8 mouse cellular contexts compared by ENCODE assay signal in the genomic region with DNA sequence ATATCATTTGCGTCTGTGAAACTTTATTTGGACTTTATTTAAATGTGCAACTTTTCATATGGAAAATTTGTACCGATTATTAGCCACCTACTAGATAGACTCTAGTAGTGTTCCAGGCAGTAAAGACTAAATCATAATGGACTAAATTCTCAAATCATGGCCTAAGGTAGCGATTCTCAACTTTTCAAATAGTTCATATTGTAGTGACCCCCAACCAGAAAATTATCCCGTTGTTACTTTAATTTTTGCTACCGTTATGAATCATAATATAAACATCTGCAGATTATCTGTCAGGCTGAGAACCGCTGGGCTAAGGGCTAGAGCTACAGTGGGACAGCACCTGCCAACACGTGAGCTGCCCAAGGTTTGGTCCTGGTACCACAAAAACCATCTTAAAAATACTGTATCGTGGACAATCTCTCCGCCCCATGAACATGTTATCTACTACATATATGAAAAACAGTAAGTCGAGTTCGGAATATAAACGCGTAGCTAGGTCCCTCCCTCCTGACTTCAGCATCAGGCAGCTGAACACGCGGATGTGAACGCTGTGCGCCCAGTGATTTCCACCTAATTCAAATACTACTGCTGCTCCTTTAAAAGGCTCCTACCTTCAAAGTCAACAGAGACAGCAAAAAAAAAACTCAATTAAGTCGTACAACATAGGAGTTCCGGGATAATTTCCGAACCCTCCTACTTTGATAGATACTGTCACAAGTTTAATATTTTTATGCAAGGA. TPM values are rescaled to one million over a fixed set of nuclear protein-coding genes. Genes with fewer than 3 reads are reported as not detected.
DNase-seq lines count a peak whose midpoint lies in the region; ATAC-seq lines count a peak whose summit lies in the region.

No protein-coding gene starts in this region.

- WGBS in kidney, embryonic 15.5 days = 11% methylated on average over 20 of the region's 20 CpGs
- 13% methylated on average over 20 of the region's 20 CpGs for WGBS in forebrain, embryonic 12.5 days
- 6% methylated on average over 20 of the region's 20 CpGs for WGBS in liver, embryonic 11.5 days
- 10% methylated on average over 20 of the region's 20 CpGs for WGBS in stomach, embryonic 16.5 days

- peak overlapping the region; percentile 70 for H3K9ac ChIP-seq in kidney, embryonic 15.5 days
- H3K9ac ChIP-seq in forebrain, embryonic 12.5 days = peak overlapping the region; percentile 82
- H3K9ac ChIP-seq in liver, embryonic 11.5 days (ENCODE audit: low read depth, low read length) = peak overlapping the region; percentile 88
- H3K9ac ChIP-seq in stomach, embryonic 16.5 days (ENCODE audit: low read length) = peak overlapping the region; percentile 89

- H3K36me3 ChIP-seq in kidney, embryonic 15.5 days = peaks cover 22% of the 10 kb centered on the region
- H3K36me3 ChIP-seq in forebrain, embryonic 12.5 days (replicated peaks) = peaks cover 23% of the 10 kb centered on the region
- H3K36me3 ChIP-seq in liver, embryonic 11.5 days (ENCODE audit: control insufficient read depth, insufficient read depth, low read length) = peaks cover 17% of the 10 kb centered on the region; the same call in 1 of the 2 replicates
- no peaks in the 10 kb centered on the region for H3K36me3 ChIP-seq in stomach, embryonic 16.5 days (ENCODE audit: control insufficient read depth, insufficient read depth, low read length)

- peak overlapping the region; percentile 80 for H3K4me3 ChIP-seq in kidney, embryonic 15.5 days (replicated peaks)
- H3K4me3 ChIP-seq in forebrain, embryonic 12.5 days (replicated peaks) = peak overlapping the region; percentile 93
- H3K4me3 ChIP-seq in liver, embryonic 11.5 days (ENCODE audit: low read depth, low read length) = peak overlapping the region; percentile 89
- H3K4me3 ChIP-seq in stomach, embryonic 16.5 days (replicated peaks; ENCODE audit: low read length) = peak overlapping the region; percentile 94

- H3K4me1 ChIP-seq in kidney, embryonic 15.5 days = peaks cover 20% of the 10 kb centered on the region
- peaks cover 19% of the 10 kb centered on the region for H3K4me1 ChIP-seq in forebrain, embryonic 12.5 days
- H3K4me1 ChIP-seq in liver, embryonic 11.5 days (replicated peaks; ENCODE audit: control insufficient read depth, insufficient read depth, low read length) = peaks cover 4% of the 10 kb centered on the region
- 0 out of 2 replicates have a peak, but pooled peaks cover 11% of the 10 kb centered on the region for H3K4me1 ChIP-seq in stomach, embryonic 16.5 days (ENCODE audit: control insufficient read depth, insufficient read depth, low read length)

- H3K27me3 ChIP-seq in kidney, embryonic 15.5 days = no peaks in the 10 kb centered on the region
- no peaks in the 10 kb centered on the region for H3K27me3 ChIP-seq in forebrain, embryonic 12.5 days
- H3K27me3 ChIP-seq in liver, embryonic 11.5 days (replicated peaks; ENCODE audit: control insufficient read depth, insufficient read depth, low read length) = no peaks in the 10 kb centered on the region
- H3K27me3 ChIP-seq in stomach, embryonic 16.5 days (ENCODE audit: control insufficient read depth, insufficient read depth, low read length) = no peaks in the 10 kb centered on the region

- H3K27ac ChIP-seq in kidney, embryonic 15.5 days = no peak overlapping the region
- no peak overlapping the region for H3K27ac ChIP-seq in forebrain, embryonic 12.5 days
- H3K27ac ChIP-seq in liver, embryonic 11.5 days (ENCODE audit: low read depth, low read length) = no peak overlapping the region
- H3K27ac ChIP-seq in stomach, embryonic 16.5 days (ENCODE audit: low read length) = 0 out of 2 replicates have a peak overlapping the region, but pooled peaks have one; percentile 77

- DNase-seq in kidney, postnatal 25 days = no peak
- peak; percentile 49 for DNase-seq in MN1 (ENCODE audit: low spot score)
- peak; percentile 36 for DNase-seq in liver, embryonic 11.5 days (ENCODE audit: low spot score)
- no peak for DNase-seq in urinary bladder, postnatal 25 days (ENCODE audit: low spot score)
- DNase-seq in left cerebral cortex, postnatal 36 days (ENCODE audit: low spot score in 2 of 2) = no peak

- no peaks in the 10 kb centered on the region for H3K9me3 ChIP-seq in kidney, embryonic 15.5 days (replicated peaks)
- H3K9me3 ChIP-seq in forebrain, embryonic 12.5 days = no peaks in the 10 kb centered on the region
- H3K9me3 ChIP-seq in liver, embryonic 11.5 days (ENCODE audit: control insufficient read depth, low read length) = no peaks in the 10 kb centered on the region
- no peaks in the 10 kb centered on the region for H3K9me3 ChIP-seq in stomach, embryonic 16.5 days (replicated peaks; ENCODE audit: control insufficient read depth, low read length)

- peak overlapping the region; percentile 95 for H3K4me2 ChIP-seq in kidney, embryonic 15.5 days
- H3K4me2 ChIP-seq in forebrain, embryonic 12.5 days = peak overlapping the region; percentile 95
- peak overlapping the region; percentile 89 for H3K4me2 ChIP-seq in liver, embryonic 11.5 days
- peak overlapping the region; percentile 95 for H3K4me2 ChIP-seq in stomach, embryonic 16.5 days (ENCODE audit: low read depth, low read length)

- no peak for ATAC-seq in kidney, embryonic 15.5 days (replicated peaks; ENCODE audit: low FRiP score)
- no peak for ATAC-seq in forebrain, embryonic 12.5 days (ENCODE audit: low FRiP score)
- ATAC-seq in liver, embryonic 11.5 days (replicated peaks; ENCODE audit: low FRiP score) = no peak; the same call in 1 of the 2 replicates
- ATAC-seq in stomach, embryonic 16.5 days (ENCODE audit: insufficient read depth, low FRiP score) = no peak

- intact Hi-C loops in left cerebral cortex, postnatal 36 days (cut with DNase I) = no loop called here

RNA-seq across cellular contexts. Expression of gene Ddx21, which starts 0.9 kb away (rescaled TPM):
- polyA plus RNA-seq in kidney, embryonic 15.5 days (2015; fragmentation: Nextera tagmentation; extraction: Ambion mirVana) = 24.2 and 24.6 TPM in 2 replicates
- polyA plus RNA-seq in forebrain, embryonic 12.5 days (2016; fragmentation: Nextera tagmentation; extraction: Ambion mirVana) = 32.6 and 33.3 TPM in 2 replicates
- polyA plus RNA-seq in liver, embryonic 11.5 days (2014; fragmentation: Nextera tagmentation; extraction: Ambion mirVana) = 72.8 and 74.4 TPM in 2 replicates
- 20.0 and 21.1 TPM in 2 replicates for polyA plus RNA-seq in stomach, embryonic 16.5 days (2015; fragmentation: Nextera tagmentation; extraction: Ambion mirVana)
- total RNA-seq in left cerebral cortex, postnatal 36 days (2021) = 10 to 100 TPM; 17.9 to 21.1 TPM

RNA-seq across cellular contexts. Expression of gene Kif1bp, which starts 23.0 kb away (rescaled TPM):
- polyA plus RNA-seq in kidney, embryonic 15.5 days (2015; fragmentation: Nextera tagmentation; extraction: Ambion mirVana) = 34.0 and 35.2 TPM in 2 replicates
- polyA plus RNA-seq in forebrain, embryonic 12.5 days (2016; fragmentation: Nextera tagmentation; extraction: Ambion mirVana) = 61.1 and 61.4 TPM in 2 replicates
- 28.1 and 28.3 TPM in 2 replicates for polyA plus RNA-seq in liver, embryonic 11.5 days (2014; fragmentation: Nextera tagmentation; extraction: Ambion mirVana)
- 23.9 and 24.7 TPM in 2 replicates for polyA plus RNA-seq in stomach, embryonic 16.5 days (2015; fragmentation: Nextera tagmentation; extraction: Ambion mirVana)
- total RNA-seq in left cerebral cortex, postnatal 36 days (2021) = 100 to 1,000 TPM; 178 to 198 TPM

RNA-seq across cellular contexts. Expression of gene Ddx50, which starts 49.8 kb away (rescaled TPM):
- polyA plus RNA-seq in kidney, embryonic 15.5 days (2015; fragmentation: Nextera tagmentation; extraction: Ambion mirVana) = 122 and 126 TPM in 2 replicates
- polyA plus RNA-seq in forebrain, embryonic 12.5 days (2016; fragmentation: Nextera tagmentation; extraction: Ambion mirVana) = 130 and 136 TPM in 2 replicates
- 89.8 and 90.1 TPM in 2 replicates for polyA plus RNA-seq in liver, embryonic 11.5 days (2014; fragmentation: Nextera tagmentation; extraction: Ambion mirVana)
- 118 and 127 TPM in 2 replicates for polyA plus RNA-seq in stomach, embryonic 16.5 days (2015; fragmentation: Nextera tagmentation; extraction: Ambion mirVana)
- 10 to 100 TPM; 75.9 to 96.3 TPM for total RNA-seq in left cerebral cortex, postnatal 36 days (2021)

Comparison
In these comparisons a context has a peak if more than half of its experiments do, and no peak if none do; other contexts are left out.
1. DNase-seq: peak in MN1 (single experiment) and liver, embryonic 11.5 days (single experiment); none in kidney, postnatal 25 days (0 of 2), urinary bladder, postnatal 25 days (single experiment) and left cerebral cortex, postnatal 36 days (0 of 2).
2. Peak in every context shown above with its lines, with median percentiles within 50 percentile points of each other: H3K4me2 ChIP-seq, H3K4me3 ChIP-seq and H3K9ac ChIP-seq.